Mouse (Mus musculus) gastrocnemius, adult 8-10 months (tissue): ENCODE results near the gene A4galt. TPM values are rescaled to one million over a fixed set of nuclear protein-coding genes. Genes with fewer than 3 reads are reported as not detected.

Experiments
- total RNA-seq, 4 experiments: library from RNA; stranded (reverse); gene quantifications; 2 replicates each; pipeline ENCODE4 v1.2.4; 2022

The A4galt gene
- total RNA-seq, 4 experiments from 2014 or later: 1.0 to 2.3 (median 2.0) TPM

Other genes starting within 250 kb of the A4galt start
- under 1 TPM; 0.12 to 0.43 (median 0.28) TPM for gene Nfam1, start 218.5 kb downstream of the A4galt start, total RNA-seq
- 10 to 100 TPM; 19.2 to 30.2 (median 25.4) TPM for gene Serhl, start 162.3 kb downstream of the A4galt start, total RNA-seq
- 10 to 100 TPM; 32.9 to 48.0 (median 41.8) TPM for gene Rrp7a, start 129.0 kb downstream of the A4galt start, total RNA-seq
- gene Poldip3, start 102.4 kb downstream of the A4galt start, total RNA-seq: 10 to 100 TPM; 12.3 to 18.1 (median 16.9) TPM
- gene Cyb5r3, start 79.2 kb downstream of the A4galt start, total RNA-seq: 10 to 100 TPM; 40.7 to 56.5 (median 45.0) TPM
- 1 to 10 TPM; 4.4 to 5.2 (median 4.8) TPM for gene Arfgap3, start 98.5 kb upstream of the A4galt start, total RNA-seq
- gene Pacsin2, start 212.8 kb upstream of the A4galt start, total RNA-seq: 10 to 100 TPM; 45.3 to 58.5 (median 48.2) TPM